Mouse (Mus musculus): ENCODE results near the gene Ube4a.
"Not testable (repeated sequence)": the region's sequence is repeated elsewhere in the genome, so short reads cannot be mapped to it uniquely, and the experiment has no call there.

Gene Ube4a

DNA sequence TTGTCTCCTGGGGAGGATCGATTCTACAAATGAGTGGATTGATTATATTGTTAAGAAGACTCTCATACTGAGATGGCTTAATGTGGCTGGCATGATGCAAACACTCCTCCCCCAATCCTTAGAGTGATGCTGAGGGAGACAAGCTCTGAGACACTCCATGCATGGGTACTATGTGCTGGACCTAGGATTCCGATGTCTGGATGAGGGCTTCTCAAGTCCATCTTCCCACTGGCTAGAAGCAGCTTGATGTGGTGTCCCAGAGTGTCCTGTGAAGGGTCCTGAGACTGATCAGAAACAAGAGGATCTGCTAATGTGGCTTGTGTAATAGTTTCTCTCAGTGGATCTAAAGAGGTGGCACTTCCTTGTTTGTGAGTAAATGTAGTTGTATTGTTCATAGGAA lies 15.7 kb upstream of the Ube4a start:
- no peak for DNase-seq (ENCODE audit: low spot score)

DNA sequence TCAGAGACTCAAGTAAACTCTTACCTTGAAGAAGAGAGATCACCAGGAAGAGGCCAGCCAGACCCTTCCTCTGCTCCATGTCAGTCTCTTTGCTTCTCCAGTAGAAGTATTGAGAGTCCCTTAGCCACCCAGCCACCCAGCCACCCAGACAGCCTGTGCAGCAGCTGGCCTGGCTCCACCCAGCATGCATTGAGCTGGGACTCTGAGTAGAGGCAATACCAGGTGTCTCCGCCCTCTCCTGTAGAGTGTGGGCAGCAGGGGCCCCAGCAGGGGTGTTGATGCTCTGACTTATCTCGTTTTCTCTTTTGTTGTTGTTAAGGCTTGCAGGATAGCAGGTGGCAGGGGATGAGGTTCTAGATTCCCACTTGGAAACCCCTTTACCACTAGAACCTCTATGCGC lies 14.8 kb upstream of the Ube4a start, which contains the start of gene Cd3g:
Gene Cd3g, minus strand, starts transcription at position 190 of the 400 bp plus-strand sequence.
- no peak for DNase-seq (ENCODE audit: low spot score)

DNA sequence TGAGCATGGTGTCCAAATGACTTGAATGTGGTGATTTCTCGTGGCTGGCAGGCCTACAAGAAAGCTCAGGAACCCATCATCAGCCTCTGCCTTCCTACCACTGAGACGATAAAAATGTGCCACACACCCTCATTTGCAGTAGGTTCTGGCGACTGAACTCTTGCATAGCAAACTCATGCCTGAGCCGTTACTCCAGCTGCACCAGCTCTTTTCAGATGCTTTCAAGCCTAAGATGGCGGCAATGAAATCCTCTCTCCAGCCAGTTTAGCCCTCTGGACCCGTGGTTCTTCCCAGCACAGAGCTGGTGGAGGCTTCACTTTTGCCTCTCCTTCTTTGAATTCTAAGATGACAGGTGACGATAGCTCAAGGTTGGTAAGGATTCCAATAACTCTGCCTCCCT lies 14.4 kb upstream of the Ube4a start:
- no peak for DNase-seq (ENCODE audit: low spot score)

DNA sequence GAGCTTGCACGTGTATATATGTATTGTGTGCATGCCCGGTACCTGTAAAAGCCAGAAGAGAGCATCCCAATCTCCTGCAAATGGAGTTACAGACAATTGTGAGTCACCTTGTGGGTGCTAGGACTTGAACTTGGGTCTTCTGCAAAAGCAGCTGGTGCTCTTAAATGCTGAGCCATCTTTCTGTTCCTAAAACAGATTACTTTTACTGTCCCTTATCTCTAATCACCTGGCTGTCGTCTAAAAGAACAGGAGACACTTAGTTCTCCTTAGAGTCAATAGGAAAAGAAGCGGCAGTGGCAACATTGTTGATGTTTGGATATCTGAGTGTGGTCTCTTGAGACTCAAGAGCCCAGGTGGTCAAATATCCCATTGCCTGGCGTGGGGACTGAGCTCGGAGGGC lies 12.4 kb upstream of the Ube4a start:
- no peak for DNase-seq (ENCODE audit: low spot score)

DNA sequence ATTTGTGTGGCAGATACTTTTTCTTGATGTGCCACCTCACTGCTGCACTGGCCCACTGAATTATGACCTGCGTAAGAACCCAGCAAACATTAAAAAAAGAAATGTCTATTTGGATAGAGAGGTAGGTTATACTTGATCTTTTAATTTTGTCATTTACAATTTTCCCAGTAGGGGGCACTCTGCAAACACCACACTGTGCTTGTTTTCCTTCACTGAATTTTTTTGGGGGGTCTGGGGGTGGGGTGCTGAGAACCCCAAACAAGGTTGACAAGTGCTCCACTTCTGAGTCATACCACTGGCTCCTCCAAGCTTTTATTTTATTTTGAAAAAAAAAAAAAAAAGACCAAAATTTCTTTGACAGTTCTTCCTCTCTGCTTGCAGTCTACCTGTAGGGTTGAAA lies 4.0 kb upstream of the Ube4a start:
- peak; percentile 23 for DNase-seq (ENCODE audit: low spot score)

DNA sequence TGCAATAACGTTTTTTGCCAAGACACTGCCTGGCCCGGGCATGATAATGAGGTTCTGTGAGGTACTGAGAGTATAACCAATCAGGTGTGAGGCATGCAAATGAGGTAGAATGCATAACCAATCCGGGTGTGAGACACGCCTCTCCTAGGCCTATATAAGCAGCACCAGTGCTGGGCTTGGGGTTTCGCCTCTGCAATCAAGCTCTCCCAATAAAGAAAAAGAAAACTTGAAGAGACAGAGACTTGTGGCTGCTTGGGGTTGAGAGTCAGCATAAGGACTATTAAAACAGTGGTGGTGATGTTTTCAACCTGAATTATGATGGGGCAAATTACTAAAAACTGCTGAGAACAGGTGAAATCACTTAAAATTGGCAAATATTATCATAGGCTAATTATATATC lies 2.4 kb upstream of the Ube4a start:
- not testable (repeated sequence) for DNase-seq (ENCODE audit: low spot score)

DNA sequence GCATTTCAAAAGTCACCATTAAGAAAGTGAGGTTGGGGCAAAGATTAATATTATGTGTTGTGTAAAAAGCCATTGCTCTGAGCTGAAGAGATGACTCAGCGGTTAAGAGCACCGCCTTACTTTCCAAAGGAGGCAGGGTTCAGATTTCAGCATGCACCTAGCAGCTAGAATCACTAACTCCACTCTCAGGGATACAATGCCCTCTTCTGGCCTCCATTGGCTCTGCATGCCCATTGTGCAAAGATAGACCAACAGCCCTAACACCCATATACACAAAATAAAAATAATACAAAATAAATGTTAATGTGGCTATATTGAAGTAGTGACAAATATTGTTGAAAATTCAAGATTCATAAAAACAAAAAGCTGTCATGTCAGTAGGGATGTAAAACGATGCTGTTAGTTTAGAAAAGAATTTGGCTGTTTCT lies 1.4 kb upstream of the Ube4a start:
- DNase-seq (ENCODE audit: low spot score) = peak; percentile 81

DNA sequence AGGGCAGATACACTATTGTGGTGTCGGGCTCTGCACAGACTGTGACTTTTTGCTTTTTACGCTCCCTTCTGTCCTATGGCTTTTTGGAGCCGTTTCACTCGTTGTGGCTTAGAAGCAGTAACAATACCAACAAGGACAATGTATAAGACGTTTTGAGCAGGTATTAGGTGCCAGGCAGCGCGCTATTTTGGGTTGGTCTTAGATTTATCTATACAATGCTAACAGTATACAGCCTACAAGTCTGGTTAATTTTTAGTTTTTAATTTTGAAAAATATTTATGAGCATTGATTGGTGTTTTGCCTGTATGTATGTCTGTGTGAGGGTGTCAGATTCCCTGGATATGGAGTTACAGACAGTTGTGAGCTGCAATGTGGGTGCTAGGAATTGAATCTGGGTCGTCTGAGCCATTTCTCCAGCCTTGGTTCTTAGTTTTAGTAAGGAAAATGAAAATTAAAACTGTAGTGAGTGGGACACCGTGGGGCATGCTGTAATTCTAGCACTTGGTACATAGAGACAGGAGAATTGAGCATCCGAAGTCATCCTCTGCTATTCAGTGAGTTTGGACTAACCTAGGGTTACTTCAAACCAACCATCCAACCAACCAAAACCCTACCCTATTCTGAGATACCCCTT lies 550 bp upstream of the Ube4a start:
- DNase-seq (ENCODE audit: low spot score) = no peak

DNA sequence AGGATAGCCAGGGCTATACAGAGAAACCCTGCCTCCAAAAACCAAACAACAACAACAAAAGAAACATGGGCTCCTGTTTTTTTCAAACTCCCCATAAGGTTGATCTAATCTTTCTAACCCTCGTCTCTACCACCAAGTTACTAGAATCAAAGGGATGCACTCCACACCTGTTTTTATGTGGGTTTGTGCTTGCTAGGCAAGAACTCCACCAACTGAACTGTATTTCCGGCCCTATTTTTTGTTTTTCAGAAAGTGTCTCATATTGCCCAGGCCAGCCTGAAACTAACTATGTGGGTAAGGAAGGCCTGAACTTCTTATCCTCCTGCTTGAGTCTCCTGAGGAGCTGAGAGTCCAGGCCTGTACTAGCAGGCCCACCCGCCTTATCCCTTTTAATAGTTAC lies 11.0 kb downstream of the Ube4a start:
- no peak for DNase-seq (ENCODE audit: low spot score)

DNA sequence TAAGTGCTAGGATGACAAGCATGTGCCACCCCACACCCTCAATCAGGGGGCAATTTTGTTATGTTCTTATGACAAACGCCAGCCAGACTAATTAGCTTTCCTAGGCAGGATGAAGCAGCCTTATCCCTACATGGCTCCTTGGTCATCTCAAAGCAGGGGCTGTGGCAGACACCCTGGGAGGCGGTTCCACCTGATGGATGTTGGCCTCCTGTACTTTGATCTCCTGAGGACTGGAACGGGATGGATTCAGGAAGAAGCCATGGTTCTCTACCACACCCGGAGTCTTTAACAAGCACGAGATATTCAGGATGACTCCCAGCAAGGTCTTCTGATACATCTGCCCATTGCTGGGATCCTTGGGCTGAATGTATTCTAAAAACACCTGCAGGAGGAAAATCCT lies 17.6 kb downstream of the Ube4a start:
- no peak for DNase-seq (ENCODE audit: low spot score)

DNA sequence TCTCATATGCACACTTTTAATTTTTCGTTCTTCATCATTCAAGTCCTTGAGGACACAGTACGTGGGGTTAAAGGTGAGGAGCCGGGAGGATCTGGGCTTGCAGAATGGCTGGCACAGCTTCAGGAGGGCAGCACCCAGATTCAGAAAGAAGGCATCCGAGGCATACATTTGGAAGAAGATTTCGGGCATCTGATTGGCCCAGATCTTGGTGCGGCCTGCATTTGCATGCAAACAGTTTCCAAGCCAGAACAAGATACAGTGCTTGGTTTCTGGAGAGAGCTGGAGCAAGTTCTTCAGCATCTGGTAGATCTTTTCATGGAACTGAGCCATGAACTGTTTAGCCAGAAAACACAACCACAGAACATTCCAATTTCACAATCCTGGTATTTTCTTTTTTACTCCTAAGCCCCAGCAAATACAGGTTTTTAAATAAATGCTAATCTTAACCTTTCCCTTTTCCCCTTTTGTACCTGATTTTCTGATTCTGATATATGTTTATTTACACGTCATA lies 19.2 kb downstream of the Ube4a start:
- no peak for DNase-seq (ENCODE audit: low spot score)

DNA sequence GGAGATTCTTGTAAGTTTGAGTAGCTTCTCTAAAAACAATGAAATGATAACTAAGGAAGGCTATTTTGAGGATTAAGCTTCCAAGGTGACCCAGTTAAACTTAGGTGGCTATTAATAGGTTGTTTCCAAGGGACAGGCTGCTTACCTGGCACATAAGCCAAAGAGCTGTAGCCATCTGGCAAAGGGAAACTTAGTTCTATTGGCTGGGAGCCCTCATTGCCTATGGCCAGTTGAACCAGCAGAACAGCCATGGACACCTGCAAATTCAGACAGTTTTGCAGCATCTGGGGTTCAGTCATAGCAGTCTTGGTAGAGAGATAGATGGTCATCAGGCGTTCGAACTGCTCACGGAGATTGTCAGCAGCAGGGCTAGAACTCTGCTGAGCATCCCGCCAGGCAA lies 23.0 kb downstream of the Ube4a start:
- no peak for DNase-seq (ENCODE audit: low spot score)

DNA sequence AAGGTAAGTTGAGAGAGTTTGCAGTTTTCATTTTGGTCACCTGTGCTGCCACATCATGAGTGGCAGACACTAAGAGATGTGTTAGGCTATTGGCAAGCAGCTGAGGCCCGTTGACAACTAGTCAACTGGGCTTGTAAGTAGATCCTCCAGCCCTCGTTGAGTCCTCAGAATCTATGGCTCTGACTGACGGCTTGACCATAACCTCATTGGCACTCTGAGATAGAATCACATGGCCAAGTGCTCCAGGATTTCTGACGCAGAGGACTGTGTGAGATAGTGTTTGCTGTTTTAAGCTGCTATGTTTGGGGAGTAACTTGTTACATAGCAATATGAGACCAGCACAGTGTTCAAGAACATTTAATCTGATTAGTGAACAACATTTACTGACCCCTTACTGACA lies 23.6 kb downstream of the Ube4a start:
- no peak for DNase-seq (ENCODE audit: low spot score)

DNA sequence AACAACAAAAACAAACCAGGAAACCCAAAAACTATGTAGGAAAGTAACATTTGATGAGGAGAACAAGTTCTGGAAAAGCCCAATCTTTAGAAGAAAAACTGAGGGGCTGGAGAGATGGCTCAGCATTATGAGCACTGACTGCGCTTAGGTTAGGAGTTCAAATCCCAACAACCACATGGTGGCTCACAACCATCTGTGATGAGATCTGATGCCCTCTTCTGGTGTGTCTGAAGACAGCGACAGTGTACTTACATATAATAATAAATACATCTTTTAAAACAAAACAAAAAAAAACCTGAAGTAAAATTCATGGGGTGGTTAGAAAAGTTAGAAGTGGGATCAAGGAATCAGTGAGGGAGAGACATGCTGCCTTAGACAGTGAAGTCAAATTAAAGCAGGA lies 43.9 kb downstream of the Ube4a start:
- no peak for DNase-seq (ENCODE audit: low spot score)

DNA sequence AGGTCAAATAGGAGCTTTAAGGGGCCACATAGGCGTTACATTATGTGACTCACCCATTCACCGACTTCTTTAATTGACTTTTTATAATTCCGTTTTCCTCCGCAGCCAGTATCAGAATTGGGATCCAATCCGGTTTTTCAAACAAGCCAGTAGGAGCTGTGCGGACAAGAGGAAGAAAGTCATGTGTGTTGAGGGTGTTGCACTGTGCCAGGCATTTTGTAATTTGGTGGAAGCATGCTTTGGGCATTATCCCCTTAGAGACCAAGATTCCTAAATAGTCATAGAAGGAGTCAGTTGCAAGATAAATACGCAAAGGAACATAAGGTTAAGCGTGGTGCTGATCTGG lies 44.3 kb downstream of the Ube4a start:
- no peak for DNase-seq (ENCODE audit: low spot score)

DNA sequence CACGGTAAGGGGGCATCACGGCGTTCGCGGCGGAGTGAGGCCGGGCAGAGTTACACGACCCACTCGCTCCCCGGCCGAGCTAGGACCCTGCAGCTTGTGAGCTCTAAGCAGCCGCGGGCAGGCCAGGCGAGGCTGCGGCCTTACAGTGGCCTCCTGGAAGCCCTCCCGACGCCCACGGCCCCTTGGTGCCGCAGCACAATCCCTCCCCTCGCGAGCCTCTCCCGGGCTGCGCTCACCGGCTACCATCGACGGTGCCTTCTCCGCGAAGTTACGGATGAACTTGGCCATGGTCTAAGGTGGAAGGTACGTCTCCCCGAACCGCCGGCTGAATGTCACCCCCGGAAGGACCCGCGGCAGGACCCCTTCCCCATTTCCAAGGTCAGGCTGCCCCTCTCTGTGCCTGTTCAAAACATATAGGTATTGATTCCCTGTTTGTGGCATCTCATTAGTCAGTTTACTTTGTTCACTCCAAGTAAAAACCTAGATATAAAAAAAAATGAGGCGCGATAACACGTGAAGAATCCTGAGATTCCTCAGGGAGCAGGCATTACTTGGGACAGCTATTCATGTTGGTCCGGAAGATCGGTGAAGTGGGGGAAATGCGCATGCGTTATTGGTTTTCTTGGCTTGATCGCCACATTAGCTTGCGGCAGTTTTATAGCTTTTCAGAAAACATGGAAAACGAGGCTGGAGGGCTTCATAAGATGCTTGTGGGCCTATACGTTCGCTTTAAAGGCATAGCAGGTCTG lies 44.9 kb downstream of the Ube4a start, which contains the start of gene Atp5l:
Gene Atp5l, minus strand, starts transcription at position 369 of the 749 bp plus-strand sequence.
- DNase-seq (ENCODE audit: low spot score) = peak; percentile 99

DNA sequence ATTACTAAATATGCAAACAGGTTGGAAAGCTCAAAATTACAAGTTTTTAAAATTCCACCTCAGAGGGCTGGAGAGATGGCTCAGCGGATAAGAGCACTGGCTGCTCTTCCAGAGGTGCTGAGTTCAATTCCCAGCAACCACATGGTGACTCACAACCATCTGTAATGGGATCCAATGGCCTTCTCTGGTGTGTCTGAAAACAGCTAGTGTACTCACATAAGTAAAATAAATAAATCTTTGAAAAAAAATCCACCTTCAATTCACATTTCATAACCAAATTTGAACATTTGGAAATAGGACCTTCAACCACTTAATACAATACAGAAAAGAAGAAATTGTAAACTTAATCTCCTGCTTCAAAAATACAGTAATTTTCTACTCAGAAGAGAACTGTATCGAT lies 45.8 kb downstream of the Ube4a start:
- DNase-seq (ENCODE audit: low spot score) = no peak

DNA sequence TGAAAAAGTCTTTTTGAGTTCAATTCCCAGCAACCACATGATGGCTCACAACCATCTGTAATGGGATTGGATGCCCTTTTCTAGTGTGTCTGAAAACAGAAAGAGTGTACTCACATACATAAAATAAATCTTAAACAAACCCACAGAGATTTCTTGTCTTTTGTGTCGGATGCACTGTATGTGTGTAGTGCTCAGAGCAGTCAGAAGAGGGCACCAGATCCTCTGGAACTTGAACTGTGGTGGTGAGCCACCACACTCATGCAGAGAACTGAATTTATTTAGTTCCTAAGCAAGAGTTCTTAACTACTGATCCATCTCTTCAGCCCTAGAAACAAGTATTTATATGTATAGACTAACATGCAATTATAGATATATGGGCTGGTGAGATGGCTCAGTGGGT lies 49.2 kb downstream of the Ube4a start:
- peak; percentile 43 for DNase-seq (ENCODE audit: low spot score)

DNA sequence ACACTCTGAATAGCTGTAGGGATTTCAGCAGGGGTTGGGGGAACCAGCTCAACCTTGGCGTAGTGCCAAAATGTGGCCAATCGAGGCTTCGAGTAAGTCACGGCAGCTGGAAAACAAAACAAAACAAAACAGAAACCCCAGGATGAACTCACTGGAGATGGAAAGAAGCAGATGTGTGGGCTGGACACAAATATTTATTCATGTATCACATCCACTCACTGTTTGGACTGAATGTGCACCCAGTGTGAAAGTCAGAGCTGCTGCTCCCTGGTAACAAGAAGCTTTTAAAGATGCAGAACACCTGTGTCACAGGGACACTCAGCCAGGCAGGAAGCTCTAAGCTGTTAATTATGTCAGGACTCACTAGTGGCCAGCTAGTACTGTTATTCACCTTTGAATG lies 50.7 kb downstream of the Ube4a start:
- no peak for DNase-seq (ENCODE audit: low spot score)

DNA sequence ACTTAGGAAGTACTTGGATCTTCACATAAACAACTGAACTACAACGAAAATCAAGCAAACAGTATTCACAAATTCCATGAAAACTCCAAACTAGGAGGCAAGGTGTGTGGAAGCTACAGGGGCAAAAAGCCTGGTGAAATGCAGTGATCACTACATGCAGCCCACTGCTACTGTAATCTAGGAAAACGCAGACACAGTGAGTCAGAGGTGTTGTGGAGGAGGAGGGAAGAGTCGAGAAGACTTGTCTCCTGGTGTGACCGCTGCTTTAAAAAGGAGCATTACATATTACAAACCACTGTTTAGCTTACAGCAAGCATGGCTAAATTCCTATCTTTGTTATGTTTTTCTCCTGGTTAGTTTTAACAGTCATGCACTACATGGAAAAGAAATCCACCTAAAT lies 54.0 kb downstream of the Ube4a start:
- DNase-seq (ENCODE audit: low spot score) = no peak

DNA sequence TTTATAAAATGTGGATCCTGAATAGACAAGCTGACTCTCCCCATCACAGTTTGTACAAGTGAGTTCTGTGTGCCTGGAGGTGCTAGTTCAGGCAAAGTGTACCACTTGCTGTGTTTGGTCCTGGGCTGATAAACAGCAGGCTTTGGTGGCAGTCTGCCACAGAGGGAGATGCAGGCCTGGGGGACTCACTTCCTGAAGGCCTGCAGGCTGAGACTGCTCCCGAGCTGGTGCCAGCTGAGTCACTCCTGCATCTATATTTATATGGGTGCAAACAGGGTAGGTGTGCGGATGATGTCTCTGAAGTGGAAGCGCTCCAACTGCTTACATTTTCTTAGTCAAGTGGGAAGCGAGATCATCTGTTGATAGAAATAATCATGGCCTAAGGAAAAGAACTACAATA lies 59.8 kb downstream of the Ube4a start:
- no peak for DNase-seq (ENCODE audit: low spot score)

DNA sequence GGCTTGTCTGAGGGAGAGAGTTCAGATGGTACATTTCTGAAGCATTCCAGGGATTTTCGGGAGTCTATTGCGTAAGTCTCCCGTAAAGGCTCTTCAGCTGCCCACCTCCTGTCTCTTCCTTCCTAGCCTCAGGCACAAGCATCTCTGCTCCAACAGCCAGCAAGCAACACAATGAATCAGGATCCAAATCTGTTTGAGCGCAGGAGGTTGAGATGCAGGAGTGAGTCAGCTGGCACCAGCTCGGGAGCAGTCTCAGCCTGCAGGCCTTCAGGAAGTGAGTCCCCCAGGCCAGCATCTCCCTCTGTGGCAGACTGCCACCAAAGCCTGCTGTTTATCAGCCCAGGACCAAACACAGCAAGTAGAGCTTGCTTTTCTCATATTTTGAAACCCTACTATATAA lies 60.4 kb downstream of the Ube4a start:
- no peak for DNase-seq (ENCODE audit: low spot score)

DNA sequence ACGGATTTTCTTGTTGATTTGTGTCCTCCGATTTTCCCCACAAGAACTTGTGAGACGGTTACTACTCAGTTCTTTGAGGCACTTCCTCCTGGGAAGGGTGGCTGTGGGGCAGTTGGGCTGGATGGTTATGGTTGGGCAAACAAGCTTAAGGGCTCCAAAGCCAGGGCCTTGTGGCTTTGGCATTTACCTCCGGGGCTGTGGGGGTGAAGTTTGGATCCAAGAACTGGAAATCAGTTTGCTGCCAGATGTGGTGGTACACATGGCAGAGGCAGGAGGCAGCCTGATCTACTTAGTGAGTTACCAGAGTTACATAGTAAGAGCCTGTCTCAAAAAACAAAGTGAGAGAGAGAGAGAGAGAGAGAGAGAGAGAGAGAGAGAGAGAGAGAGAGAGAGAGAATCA lies 61.5 kb downstream of the Ube4a start:
- no peak for DNase-seq (ENCODE audit: low spot score)

DNA sequence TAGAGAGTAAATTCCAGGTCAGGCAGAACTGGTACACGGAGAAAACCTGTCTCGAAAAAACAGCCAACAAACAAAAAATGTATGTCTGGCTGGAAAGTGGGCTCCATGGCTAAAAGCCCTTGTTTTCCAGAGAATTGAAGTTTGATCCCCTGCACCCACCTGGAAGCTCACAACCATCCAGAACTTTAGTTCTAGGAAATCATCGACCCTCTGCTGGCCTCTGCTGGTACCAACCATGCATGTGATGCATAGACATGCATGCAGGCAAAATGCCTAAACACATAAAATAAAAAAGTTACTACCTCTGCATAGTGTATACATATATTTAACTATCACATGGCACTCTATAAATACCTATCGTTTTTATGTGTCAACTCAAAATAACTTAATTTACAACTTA lies 65.0 kb downstream of the Ube4a start:
- peak; percentile 11 for DNase-seq (ENCODE audit: low spot score)

Measured in retina, embryonic 14.5 days (tissue).